Mouse (Mus musculus) adrenal gland (tissue): ENCODE results near the gene Usp53.

ENCODE experiments used
- intact Hi-C: fragments of 180-260 bp; cut with DNase I; formaldehyde crosslinking; loops from one replicate; pipeline ENCODE4 v1.15.1; 2025

The Usp53 gene

DNA sequence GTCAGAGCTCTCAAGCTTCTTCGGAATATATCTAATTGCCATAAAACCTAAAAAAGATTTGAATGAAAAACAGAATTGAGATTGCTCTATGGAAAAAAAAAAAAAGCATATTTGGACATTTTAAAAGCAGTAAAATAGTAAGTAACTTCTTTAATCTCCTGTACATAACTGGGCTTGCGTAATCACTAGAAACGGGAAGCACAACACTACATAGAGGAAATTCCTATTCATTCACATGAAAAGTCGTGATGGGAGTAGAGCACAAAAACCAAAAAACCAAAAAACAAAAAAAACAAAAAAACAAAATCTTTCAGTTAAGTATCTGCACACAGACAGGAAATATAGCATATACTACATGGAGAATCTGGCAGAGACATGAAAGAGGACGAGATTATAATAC lies 20.0 kb downstream of the Usp53 start:
- intact Hi-C loops, result no loop called here

DNA sequence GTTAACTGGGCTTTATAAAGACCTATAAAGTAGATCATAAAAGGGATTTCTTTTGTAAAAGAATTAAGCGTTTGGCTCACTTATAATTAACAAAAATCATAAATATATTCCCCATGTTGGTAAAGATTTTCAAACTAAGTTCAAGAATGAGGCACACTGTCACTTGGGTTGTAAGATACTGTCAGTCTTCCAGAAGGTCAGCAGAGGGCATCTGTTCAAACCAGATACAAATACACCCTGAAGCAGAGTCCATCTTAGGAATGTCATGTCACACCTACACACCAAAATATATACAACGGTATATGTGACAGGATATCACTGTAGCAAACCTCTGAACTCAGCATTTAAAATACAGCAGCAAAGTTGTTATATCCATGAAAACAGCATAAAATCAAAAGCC lies 34.2 kb downstream of the Usp53 start:
- intact Hi-C loops, result no loop called here

DNA sequence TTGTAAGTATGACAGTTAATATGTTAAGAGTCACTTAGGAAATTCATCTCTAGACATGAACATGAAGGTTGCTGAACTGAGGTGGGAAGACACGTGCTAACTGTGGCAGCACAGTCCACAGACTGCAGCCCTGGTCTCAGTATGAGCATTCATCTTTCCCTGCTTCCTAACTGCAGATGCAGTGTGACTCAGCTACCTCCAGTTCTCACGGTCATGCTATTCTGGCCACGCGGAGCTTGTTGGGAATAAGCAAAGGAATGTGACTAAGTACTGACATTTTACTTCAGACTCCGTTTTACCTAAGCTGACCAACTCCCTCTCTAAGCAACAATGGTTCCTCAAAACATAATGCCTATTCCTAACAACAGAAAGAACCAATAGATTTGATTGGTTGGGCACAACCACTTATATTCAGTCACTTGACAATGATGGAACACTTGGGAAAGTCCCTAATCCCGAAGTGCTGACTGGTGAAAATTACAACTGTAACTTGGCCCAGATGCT lies 40.9 kb downstream of the Usp53 start:
- intact Hi-C loops, result loop anchor here (5.0 kb wide), 1 partner anchor 159 kb away; no protein-coding TSS in a partner anchor

DNA sequence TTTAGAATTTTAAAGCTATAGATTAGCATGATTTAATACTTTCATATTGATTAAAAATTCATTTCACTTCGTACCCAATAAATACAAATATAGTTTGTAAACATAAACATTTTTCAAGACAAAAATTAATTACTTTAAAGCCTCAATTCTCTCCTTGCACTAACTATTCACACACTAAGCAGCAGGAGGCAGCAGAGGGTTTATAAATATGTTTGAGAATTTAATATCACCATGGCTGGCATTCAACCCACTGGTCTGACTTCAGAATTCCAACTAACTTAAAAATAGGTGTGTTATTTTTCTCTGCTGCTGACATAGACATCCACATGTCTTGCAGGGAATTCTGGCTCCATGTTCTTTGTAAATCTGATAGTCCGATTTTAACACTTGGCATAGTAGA lies 45.1 kb downstream of the Usp53 start:
- intact Hi-C loops, result no loop called here

DNA sequence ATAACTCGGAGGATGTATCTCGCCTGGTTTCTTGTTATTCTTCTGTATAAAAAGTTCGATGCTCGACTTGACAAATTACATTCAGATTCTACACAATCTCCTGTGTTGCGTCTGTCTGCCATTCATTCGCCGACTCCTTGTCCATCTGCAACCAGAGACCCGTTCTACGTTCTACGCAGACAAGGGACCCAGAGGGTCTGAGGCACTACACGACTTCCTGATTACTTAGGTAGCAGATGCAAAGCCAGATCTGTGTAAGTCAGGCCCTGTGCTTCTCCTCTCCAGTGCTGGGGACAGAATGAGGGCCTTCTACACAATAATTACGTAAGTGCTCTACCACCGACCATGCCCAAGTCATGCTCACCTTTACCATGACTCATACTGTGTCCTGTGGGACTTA lies 47.1 kb downstream of the Usp53 start:
- intact Hi-C loops, result loop anchor here (2.0 kb wide), 1 partner anchor 222 kb away; no protein-coding TSS in a partner anchor

DNA sequence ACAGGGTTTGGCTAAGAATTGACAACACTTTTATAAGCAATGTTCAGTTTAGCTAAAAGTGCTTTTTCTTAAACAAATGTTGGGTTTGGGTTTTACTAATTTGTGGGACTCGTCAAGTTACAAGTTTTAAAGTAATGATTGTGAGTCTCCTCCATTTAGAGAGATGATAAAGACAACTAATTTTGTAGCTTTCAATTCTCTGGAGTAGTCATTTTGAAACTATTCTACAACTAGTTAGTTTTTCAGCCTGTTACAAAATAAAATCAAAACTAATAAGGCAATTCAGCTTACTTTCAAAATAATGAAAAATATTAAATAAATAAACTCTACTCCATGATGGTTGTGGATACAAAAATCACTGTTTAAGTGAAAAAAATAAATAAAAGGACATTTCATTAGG lies 51.8 kb downstream of the Usp53 start:
- intact Hi-C loops, result loop anchor here (5.0 kb wide), 1 partner anchor 35 kb away; no protein-coding TSS in a partner anchor

DNA sequence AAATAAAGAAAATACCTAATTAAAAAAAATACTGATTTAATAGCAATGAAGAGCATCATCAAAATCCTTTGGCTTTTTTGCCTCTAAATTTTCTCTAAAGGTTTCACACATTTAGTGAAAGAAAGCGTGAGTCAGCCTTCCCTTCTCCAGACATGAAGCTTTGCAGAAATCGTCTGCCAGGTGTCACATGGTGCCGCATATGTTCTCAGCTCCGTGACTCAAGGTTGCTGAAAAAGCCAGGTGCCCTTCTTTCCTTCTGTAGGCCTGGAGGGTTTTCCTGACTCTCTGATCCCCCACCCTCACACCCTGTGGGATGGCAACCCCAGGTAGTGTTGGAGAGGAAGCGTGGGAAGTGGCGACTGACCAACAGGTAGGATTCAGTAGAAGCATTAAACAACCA lies 54.6 kb downstream of the Usp53 start:
- intact Hi-C loops, result loop anchor here (5.0 kb wide), 1 partner anchor 38 kb away; no protein-coding TSS in a partner anchor

DNA sequence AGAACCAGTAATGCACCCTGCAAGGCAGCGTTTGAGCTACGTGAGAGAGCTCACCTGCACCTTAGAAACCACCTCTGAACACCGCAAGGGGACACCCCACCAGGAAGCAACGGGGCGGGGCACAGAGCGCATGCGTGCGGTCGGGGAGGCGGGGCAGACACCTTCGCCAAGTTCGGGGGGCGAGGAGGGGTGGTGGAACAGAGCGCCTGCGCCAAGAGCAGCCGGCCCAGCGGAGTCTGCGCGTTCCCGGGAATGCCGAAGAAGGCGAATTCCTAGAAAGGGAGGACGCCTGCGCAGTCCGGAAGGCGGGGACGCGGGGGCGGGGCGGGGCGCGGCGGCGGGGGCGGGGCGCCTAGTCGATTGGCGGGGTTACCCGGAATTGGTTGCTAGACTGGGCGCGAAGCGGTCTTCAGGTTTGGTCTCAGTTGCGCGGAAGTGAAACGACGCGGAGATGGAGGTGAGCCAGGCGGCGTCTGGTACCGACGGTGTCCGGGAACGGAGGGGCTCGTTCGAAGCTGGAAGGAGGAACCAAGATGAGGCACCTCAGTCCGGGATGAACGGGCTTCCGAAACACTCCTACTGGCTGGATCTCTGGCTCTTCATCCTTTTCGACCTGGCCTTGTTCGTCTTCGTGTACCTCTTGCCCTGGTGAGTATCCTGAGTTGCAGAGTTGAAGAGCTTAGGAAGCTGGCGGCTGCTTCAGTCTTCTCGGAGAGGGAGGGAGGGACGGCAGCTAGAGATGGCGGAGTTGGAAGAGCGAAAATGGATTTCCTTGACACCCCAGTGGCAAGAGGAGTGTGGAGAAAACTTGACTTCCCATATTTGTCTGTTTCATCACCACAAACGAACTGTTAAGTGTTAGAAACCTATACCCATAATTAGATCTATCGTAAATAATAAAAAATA lies 60.0 kb downstream of the Usp53 start, which contains the start of gene 1810037I17Rik:
Gene 1810037I17Rik, plus strand, starts transcription at position 195 of the 906 bp plus-strand sequence.
- intact Hi-C loops, result no loop called here

DNA sequence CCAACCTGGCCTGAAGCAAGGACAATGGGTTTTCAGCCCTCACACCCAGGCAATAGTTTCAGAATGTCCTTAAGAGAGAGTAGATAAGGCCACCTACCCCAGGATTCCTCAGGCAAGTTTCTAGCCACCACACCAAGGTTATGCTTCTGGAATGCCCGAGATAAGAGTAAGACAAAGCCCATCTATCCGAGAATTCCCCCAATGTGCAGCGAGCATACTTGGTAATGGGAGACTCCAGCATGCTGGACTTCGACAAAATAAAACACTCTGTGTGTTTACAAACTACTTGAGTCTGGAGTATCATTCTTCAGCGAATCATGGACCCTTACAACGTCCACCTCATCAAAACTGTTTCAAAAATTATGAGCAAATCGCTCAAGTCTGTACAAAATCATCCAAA lies 61.2 kb downstream of the Usp53 start:
- intact Hi-C loops, result no loop called here

DNA sequence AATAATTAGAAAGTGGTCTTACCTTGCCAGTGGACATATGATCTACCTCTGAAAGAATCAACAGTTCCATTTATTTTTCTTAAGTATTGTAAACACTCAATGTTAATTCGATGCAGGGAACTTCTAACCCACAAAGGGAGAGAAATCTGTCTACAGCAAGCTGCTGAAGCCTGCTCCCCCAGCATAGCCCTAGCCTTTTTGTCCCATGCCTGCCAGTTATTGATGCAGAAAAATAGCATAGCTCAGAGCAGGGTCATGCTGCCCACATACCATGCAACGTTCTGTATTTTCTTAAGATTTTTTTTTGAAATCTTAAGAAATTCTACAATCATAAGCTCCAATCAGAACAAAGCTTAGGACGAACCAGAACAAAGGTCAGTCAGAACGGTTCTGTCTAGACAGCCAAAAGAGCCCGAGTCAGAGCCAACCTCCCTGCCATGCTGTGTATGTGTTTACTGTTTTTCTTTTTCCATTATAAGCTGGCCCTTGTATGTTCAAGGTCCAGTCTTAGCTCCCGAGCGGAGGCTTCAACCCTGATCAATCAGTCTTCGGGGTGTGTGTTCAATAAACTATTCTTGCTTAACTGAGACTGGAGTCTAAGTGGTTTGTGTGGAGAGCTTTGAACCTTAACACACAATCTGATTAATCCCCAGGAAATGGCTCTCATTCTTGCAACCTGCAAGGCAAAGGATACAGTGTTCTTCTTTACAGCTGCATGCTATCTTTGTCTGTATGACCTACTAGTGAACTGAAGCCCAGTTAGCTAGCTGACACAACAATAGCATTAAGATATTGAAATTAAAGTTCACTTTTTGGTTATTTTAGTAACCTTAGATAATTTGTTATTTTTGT lies 62.4 kb downstream of the Usp53 start:
- intact Hi-C loops, result no loop called here

DNA sequence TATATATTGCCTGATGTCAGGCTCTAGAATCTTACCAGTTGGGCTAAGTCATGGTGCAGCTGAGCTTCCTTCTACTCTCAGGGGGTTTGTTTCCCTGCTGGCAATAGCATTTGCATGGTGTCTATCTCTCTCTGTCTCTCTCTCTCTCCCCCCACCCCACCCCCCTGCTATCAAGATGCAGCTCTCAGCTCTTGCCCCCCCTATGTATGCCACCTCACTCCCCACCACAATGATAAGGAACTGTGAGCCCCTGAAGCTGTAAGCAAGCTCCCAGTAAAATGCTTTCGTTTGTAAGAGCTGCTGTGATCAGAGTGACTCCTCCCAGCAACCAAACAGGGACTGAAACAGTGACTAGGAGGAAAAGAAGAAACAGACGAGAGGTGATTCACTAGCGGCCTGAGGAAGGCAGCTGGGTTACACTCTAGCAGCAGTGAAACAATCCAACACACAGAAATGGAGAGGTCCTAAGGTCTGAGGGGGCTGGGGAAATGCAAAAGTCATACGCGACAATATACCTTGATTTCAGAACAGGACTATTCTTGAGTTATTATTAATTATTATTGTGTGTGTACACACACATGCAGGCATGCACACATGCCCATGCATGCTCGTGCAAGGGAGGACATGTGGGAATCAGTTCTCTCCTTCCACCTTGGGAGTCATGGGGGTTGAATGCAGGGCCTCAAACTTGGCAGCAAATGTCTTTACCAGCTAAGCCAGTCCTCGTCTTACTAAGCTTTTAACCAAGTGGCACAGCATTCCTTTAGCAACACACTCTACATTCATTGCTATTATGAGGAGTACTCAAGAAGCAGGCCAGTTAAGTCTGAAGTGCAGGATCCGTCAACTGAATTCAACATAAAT lies 63.5 kb downstream of the Usp53 start:
- intact Hi-C loops, result no loop called here

DNA sequence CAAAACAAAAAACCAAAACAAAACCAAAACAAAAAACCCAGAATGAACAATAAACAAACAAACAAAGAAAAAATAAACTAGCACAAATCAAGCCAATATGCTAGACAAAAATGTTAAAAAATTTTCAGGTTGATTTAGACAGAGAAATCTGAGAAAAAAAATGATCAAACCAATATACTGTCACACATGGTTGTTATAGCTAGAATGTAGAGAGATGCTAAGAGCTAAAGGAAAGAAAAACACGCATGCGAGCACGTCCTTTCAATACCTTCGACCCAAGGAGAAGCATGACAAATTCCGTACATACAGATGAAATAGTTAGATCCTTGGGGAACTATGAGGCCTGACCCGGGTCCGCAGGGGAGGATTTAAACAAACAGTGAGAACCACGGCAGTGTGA lies 65.0 kb downstream of the Usp53 start, which contains the start of gene Gm10959:
Gene Gm10959, minus strand, starts transcription at position 101 of the 400 bp plus-strand sequence.
- intact Hi-C loops, result no loop called here

DNA sequence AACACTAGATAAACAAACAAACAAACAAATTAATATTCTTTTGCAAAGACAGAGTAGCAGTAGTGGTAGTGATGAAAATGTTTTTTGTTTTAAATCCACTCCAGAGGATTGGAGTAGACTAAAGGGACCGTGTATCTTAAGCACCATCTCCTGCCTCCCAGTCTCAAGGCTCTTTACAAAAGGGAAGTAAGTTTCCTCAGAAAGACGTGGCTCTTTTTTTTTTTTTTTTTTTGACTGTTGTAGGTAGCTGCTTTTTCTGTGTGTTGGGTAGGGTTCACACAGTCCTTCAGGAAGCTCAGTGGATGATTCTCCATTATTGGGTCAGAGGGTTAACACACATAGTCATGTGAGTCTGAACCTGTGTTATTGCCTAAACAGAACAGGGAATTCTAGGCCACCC lies 65.6 kb downstream of the Usp53 start:
- intact Hi-C loops, result no loop called here

DNA sequence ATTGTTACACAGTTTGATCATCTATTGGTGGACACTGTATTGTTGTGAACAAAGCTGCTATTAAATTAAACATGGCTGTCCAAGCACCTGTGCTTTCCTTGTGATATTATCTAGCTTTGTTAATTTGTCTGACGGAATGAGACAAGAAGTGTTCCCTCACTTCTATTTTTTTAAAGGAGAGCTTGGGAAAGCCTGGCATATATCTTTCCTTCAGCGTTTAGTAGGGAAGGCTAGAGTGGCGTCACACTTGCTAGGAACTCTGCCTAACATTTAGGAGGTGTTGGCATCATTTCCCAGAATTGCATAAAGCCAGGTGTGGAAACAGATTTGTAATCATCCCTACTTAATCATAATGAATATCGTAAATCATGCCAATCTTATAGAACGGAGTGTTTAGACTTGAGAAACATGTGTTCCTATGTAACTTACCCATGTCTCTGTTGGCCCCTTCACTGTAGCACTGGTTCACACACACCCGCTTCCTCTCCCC lies 68.1 kb downstream of the Usp53 start:
- intact Hi-C loops, result no loop called here

DNA sequence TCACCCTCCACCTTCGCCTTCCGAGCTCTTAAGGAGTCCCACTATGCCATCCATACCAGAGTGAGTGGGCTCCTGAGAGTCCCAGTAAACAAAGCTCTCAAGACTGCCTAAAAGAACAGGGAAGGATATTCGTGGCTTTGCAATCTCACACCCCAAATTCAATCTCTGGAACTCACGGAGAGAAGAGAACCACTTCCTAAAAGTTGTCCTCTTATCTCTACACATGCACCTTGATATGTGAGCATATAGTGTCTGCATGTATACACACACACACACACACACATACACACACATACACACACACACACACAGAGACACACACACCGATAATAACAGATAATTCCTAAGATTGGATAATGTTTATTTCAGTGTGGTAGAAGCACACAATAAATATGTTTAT lies 68.8 kb downstream of the Usp53 start:
- intact Hi-C loops, result no loop called here

DNA sequence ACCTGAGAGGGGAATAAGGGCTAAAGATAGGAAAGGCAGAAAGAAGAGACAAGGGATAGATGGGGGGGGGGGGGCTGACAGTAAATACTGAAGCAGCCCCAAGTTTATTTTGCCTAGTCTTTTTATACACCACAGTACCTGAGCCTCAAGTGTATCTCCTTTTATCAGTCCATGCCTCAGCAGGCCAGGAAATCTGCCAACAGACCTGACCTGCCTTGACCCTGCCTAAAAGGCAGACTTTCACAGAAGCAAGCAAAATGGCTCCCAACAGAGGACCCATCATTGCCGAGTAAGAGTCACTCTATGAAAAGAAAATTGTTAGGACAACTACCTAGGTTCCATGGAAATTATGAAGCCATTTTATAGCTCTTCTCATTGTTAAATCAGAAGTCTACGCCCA lies 76.5 kb downstream of the Usp53 start:
- intact Hi-C loops, result no loop called here

DNA sequence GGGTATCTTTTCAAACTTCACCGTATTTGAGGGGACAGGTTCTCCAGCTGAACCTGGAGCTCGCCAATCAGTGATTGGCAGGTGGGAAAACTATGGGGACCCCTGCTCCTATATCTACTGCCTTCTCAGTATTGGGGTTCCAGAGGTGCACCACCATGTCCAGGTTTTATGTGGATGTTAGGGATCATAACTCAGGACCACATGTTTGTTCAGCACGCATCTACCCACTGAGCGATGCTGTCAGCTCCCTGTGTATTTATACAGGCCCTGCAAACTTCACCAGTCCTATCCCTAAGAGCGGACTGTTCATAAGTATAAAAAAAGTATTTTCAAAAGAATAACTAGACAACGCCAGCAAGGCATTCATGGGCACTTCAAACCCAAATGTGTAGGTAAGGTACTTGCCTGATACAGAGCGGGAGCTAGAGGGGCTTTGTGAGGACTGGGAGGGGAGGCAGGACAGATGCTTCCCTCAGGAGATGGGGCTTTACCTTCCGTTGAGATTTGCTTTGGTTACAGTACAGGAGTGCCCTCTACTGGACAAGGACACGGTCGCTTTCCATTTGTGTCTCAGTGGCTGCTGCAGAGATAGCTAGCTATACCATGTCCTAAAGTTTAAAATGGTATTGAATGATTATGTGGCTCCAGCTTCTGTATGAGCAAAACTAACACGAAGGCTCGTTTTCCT lies 80.4 kb downstream of the Usp53 start:
- intact Hi-C loops, result loop anchor here (5.0 kb wide), 1 partner anchor 257 kb away; no protein-coding TSS in a partner anchor

DNA sequence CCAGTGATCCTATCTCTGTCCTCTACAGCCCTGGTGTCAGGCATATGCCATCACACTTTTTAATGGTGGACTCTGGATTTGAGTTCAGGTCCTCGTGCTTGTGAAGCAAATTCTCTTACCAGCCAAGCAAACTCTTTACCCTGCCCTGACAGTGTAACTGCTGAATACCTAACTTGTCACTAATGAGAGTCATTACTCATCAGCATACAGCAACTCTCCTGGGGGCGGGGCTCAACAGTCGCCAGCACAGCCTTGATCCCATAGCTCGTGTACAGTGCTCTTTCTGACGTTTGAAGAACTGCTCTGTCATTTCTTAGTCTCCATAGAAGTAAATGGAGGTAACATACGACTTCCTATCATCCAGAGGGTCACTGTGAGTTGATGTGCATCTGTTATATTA lies 86.1 kb downstream of the Usp53 start:
- intact Hi-C loops, result no loop called here

DNA sequence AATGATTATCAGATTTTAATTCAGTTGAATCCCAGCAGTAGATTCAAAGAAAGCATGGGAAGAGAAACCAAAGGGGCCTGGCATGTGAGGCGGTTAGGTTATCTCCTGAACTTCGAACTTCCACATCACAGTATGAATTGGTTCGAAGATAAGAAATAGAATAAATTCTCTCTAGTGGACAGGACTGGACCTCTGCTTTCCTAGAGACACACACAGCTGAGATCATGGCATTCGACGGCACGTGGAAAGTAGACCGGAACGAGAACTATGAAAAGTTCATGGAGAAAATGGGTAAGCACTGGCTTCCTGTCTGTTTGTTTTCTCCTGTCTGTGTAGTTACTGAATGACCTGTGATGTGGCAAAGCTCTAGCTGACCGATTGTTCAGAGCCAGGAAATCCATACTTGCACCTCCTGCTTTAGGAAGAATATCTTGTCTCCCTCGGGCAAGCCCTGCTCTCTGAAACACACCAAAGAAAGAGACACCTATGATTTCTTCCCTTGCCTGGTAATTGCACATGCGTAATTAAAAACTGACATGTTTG lies 89.0 kb downstream of the Usp53 start:
- intact Hi-C loops, result no loop called here

DNA sequence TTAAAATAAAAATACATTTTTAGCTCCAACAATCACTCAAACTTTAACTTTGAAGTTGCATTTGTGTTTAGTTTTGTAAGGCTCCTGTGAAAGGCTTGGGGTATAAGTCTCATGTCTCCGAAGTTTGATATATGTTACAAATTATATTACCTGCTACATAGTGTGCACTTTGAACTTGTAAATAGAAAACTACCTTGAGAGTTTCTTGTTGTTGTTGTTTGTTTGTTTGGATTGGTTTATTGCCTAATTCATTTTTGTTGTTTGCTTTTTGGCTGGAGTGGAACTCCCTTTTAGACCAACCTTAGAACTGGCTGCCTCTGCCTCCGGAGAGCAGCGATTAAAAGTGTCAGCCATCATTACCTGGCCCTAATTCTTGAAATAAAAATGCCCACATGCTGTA lies 89.5 kb downstream of the Usp53 start, which contains the start of gene Fabp2:
Gene Fabp2, plus strand, starts transcription at position 301 of the 400 bp plus-strand sequence.
- intact Hi-C loops, result no loop called here
